Mouse (Mus musculus) T-helper 1 cell (primary cell): ENCODE data around the gene Inip.
"Not testable (repeated sequence)": the region's sequence is repeated elsewhere in the genome, so short reads cannot be mapped to it uniquely, and the experiment has no call there.

Source experiments
- in situ Hi-C: fragments of 300-600 bp; cut with MboI, MseI; formaldehyde crosslinking; loops from one replicate; pipeline ENCODE4 v1.15.1; 2025; ENCODE audit warnings: high pct_unique_total_duplicates

Inip gene

DNA sequence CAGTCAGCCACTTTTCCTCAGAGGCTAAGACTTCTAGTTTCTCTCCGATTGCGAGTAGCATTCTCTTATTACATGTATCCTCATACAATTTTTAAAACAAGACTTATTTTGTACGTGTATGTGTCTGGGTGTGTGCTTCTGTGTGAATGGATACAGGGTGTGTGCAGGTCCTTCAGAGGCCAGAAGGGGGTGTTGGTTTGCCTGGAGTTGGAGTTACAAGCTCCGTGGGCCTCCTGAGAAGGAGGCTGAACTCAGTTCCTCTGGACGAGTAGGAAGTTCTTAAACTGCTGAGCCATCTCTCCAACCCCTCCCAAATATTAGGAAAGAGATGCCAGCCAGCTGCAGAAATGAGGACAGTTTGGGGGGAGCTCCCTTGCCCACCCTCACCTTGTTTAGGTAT lies 7.0 kb upstream of the Inip start:
- in situ Hi-C loops: no loop called here

DNA sequence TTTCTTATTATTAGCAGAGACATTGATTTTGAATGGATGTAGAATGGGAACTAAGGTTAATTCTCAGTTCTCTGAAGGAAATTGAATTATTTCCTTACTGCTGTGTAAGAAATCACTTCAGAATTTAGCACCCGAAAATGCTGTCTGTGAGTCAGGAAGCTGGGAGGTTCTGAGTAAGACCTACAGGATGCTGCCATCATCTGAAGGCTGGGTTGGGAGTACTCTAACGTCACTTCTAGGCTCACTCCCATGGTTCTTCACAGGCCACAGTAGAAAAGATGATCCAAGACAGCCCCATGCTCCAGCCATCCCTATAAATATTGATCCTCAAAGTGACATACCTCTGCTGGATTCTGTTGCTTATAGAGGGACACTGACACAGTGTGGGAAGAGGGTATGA lies 6.1 kb upstream of the Inip start:
- in situ Hi-C loops: no loop called here

- in situ Hi-C loops: no loop called here
These were observed 5.4 kb upstream of the Inip start for GRCm38 (mm10) chr4:59806879-59807195.

GRCm38 (mm10) chr4:59805968-59806878 lies 4.8 kb upstream of the Inip start:
- in situ Hi-C loops: no loop called here

- in situ Hi-C loops: no loop called here
These were observed 4.0 kb upstream of the Inip start, which contains the start of gene Snx30 for GRCm38 (mm10) chr4:59805181-59805967. Snx30 (plus strand) TSS chr4:59805840.

GRCm38 (mm10) chr4:59804754-59805153 lies 3.4 kb upstream of the Inip start:
- in situ Hi-C loops: no loop called here

- in situ Hi-C loops: no loop called here
These were observed 2.0 kb upstream of the Inip start for GRCm38 (mm10) chr4:59803358-59803757.

- in situ Hi-C loops: no loop called here
These were observed 1.4 kb upstream of the Inip start for GRCm38 (mm10) chr4:59802792-59803191.

- in situ Hi-C loops: no loop called here
These were observed 718 bp upstream of the Inip start for GRCm38 (mm10) chr4:59802107-59802506.

DNA sequence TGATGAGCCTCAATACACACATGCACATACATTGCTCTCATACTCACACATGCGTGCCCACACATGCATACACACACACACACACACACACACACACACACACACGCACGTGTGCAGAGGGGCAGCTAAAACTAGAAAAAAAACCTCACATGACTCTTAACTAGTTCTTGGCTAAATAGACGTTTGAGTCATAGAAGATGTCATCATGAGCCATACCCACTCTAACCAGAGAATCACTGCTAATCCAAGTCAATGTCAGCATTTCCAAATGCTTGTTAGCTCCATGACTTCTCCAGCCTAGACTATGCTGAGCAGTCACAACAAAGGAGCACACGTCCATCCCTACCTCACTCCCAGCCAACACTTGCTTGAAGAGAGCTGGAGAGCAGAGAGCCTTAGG lies 1.2 kb downstream of the Inip start:
- in situ Hi-C loops: no loop called here

GRCm38 (mm10) chr4:59795788-59796455 lies 5.5 kb downstream of the Inip start:
- in situ Hi-C loops: no loop called here

- in situ Hi-C loops: no loop called here
These were observed 7.3 kb downstream of the Inip start for GRCm38 (mm10) chr4:59794116-59794515.

- in situ Hi-C loops: not testable (repeated sequence)
These were observed 7.8 kb downstream of the Inip start for GRCm38 (mm10) chr4:59793626-59794025.

DNA sequence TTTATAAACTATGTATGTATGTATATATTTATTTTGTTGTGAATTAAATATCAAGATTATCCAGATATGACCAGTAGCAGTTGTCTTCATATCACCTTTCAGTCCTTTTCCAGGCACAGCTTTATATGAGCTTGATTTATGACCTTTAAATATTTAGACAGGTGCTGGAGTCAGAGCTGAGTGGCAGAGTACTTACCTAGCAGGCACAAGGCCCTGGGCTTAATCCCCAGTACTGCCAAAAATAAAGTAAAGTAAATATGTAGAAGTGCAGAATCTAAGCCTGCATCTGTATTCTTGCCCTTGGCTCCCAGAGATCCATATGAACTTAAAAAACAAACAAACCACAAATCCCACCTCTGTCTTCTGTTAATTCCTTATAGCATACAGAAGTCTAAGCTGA lies 12.4 kb downstream of the Inip start:
- in situ Hi-C loops: loop anchor here (5.0 kb wide), 1 partner anchor 58 kb away; no protein-coding TSS in a partner anchor

DNA sequence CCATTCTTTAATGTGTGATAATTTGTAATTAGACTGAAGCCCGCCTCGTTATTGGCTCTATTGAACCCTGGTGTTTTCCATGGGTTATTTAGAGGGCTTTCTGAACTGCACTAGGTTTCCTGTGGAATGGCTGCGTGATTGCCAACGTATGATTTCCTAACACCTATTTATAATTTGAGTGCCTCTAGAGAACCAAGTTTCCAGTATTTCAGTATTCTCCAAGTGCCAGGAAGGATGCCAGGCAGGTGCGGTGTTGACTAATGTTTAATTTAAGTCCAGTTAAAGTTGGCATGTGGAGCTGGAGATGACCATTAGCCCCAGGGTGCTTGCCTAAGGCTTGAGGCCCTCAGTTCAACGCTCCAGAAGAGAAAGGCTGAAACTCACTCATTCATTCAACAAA lies 14.3 kb downstream of the Inip start:
- in situ Hi-C loops: loop anchor here (5.0 kb wide), 1 partner anchor 60 kb away; no protein-coding TSS in a partner anchor

DNA sequence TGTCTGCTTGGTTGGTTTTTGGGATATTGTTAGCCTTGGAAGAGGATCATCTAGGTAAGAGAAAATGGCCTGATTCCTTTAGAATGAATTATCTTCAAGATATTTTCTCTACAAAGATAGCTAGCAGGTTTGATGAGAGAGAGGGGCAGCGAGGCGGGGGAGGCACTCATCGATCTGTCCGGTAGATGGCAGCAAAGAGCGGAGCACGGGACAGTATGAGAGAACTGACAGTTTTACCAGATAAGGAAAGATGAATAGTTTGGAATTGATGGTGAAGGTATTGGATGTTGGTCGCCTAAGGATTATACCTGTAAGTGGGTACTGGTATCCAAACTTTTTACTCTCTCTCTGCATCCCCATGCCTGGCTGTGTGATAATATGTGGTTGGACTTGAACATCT lies 14.7 kb downstream of the Inip start:
- in situ Hi-C loops: loop anchor here (5.0 kb wide), 1 partner anchor 61 kb away; no protein-coding TSS in a partner anchor

DNA sequence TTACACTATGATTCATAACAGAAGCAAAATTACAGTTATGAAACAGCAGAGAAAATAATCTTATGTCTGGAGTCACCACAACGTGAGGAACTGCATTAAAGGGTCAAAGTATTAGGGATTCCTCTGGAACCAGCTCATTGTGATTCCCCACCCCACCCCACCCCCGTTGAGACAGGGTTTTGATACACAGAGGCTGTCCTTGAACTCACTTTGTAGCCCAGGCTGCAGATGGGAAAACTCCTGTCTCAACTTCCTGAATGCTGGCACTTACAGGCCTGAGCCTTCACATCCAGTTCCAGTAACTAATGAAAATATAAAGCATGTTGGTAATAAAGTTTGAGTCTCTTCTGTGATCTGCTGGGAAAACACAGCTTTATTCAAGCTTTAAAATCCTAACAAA lies 16.0 kb downstream of the Inip start:
- in situ Hi-C loops: loop anchor here (5.0 kb wide), 1 partner anchor 62 kb away; no protein-coding TSS in a partner anchor

DNA sequence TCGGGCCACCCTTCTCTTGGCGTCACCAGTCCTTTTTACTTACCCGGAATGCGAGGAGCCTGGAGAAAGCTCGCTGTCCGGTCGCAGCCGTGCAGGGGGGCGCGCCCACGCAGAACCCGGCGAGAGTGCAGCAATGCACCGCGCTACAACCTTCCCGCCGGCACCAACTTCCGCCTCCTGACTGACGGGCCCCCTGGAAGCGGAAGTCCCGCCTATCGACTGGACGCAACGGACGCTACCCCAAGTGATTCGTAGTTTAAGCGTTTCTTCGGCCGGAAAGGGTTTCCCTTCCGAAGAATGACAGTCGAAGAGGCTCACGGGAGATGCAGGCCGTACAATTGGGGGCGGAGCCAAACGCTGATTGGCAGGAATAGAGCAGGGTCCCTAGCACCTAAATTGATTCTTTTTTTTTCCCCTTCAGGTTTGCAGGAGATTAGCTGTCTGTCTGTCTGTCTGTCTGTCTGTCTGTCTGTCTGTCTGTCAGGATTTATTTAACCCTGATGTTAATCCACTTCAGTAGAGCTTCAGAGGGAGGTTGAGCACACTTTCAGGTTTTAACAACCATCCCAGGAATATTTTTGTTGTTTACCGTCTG lies 17.6 kb downstream of the Inip start:
- in situ Hi-C loops: no loop called here

GRCm38 (mm10) chr4:59782853-59783684 lies 18.3 kb downstream of the Inip start:
- in situ Hi-C loops: no loop called here

DNA sequence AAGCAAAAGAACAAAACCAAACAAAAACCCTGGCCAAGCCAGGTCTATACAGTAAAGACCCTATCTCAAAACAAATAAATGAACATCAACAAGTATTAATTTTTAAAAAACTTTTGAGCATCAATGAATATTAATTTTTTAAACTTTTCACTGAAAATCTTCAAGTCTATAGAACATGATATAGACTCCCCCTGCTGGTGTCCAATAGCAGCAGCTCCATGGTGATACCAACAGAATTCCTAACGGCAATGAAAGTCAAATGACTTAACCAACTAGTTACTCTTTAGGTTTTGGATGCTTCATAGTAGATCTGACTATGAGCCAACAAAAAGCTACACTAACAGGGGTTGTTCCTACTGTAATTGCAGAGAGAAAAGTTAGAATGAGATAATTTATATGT lies 20.8 kb downstream of the Inip start:
- in situ Hi-C loops: no loop called here

DNA sequence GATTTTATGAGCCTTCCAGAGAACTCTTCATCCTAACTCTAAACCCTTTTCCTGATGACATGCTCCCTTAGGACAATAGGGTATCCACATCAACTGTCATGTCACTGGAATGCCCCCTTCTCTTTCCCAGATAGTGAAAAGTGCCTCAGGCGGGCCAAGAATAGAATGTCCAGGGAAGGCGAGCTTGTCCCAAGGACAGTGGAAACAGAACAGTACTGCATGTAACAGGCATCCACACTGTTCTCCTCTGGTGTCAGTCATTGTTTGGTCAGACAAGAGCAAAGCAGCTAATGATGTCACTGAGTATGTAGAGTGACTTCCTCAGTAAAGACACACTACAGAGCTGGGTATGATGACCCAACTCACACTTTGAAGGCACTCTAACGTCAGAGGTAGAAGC lies 23.6 kb downstream of the Inip start:
- in situ Hi-C loops: no loop called here
